Mouse (Mus musculus): ENCODE results near the gene Ugcg.

The Ugcg gene

DNA sequence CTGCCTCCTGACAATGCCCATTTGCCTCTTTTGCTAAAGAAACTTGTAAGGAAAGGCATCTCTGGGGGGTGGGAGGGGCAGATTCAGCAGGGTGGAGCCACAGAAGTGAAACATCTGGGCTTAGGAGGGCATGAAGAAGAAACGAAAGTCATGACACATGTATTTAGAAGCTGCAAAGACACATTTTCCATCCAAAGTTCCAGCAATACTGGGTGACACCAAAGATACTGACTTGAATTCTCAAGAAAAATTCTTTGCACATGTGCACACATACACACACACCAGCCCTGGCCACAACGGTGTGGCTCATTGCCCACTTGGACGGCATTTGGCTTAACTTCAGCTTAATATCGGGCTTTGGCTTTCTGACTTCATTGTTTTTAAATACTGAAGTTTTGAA is 35.8 kb downstream of the Ugcg start:
- DNase-seq (ENCODE audit: low read depth, low spot score) = no peak

DNA sequence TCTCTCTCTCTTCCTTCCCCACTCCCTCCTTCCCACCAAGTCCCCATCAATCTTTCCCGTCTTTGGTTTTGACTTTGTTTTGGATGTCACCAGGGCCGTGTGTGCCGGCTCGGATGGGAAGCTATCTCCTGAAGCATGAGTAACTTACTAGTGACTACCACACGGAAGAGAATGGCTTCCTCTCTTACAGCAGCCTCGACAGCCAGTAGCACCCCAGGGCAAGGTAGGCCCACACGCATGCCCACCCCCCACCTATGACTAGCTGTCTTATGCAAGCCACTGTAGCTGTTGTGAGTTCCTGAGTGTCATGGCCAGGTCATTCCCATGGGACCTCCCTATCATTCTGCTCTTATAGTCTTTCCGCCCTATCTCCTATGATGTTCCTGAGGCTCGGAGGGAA is 38.0 kb downstream of the Ugcg start:
- DNase-seq (ENCODE audit: low read depth, low spot score) = no peak

DNA sequence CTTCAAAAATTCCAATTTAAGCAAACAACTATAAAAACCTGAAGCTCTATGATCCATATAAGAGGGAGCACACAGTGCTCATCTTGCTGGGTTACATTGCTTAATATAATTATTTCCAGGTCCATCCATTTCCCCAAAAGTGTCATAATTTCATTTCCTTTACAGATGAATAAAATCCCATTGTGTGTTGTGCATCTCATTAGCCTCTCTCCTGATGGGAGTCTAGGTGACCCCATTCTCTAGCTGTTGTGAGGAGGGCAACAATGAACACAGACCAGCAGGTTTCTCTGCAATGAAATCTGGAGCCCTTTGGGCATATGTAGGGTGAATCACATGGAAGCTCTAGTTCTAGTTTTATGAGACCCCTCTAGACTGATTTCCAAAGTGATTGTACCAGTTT is 39.9 kb downstream of the Ugcg start:
- DNase-seq (ENCODE audit: low read depth, low spot score) = no peak

DNA sequence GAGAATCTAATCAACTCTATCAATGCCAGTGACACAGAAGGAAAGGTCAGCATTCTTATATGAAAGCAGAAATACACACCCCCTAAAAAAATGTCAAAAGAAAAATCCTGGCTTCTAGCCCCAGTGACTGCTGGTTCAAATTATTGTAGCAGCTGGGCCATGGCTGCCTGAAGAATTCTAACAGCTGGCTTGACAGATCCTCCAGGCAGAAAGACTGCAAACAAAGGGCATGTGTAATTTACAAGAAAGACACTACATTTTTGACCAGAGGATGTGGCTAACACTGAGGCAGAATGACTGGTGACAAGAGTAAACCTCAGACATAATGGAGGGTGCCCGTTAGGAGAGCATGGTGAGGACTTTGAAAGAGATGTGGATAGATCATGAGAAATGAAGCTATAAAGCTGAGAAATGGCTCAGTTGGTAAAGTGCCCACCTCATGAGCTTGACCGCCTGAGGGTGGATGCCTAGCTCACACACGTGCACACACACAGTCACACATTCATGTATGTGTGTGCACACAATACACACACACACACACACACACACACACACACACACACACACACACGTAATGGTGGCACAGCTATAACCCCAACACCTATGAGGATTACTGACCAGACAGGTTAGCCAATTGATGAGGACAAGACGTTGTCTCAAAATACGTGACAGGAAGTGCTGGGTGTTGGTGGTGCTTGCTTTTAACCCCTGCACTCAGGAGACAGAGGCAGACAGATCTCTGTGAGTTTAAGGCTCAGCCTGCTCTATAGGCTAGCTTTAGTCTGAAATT is 42.4 kb downstream of the Ugcg start:
- DNase-seq (ENCODE audit: low read depth, low spot score) = no peak

DNA sequence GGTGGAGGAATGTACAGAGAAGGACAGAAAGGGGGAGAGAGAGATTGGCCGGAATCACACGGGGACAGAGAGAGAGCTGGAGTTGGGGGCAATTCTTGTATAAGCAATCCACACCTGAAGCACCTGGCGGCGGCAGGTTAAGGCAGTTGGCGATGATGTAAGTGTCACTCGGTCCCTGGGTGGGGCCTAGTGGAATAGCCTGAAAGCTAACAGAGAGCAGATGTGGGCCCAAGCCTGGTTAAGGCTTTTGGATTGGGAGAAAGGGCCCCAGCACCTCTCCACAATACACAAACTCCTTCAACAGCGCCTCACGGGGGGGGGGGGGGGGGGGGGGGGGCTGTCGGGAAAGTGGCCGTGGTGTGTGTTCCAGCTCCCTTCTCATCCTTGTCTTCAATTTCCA is 45.0 kb downstream of the Ugcg start:
- DNase-seq (ENCODE audit: low read depth, low spot score) = no peak

DNA sequence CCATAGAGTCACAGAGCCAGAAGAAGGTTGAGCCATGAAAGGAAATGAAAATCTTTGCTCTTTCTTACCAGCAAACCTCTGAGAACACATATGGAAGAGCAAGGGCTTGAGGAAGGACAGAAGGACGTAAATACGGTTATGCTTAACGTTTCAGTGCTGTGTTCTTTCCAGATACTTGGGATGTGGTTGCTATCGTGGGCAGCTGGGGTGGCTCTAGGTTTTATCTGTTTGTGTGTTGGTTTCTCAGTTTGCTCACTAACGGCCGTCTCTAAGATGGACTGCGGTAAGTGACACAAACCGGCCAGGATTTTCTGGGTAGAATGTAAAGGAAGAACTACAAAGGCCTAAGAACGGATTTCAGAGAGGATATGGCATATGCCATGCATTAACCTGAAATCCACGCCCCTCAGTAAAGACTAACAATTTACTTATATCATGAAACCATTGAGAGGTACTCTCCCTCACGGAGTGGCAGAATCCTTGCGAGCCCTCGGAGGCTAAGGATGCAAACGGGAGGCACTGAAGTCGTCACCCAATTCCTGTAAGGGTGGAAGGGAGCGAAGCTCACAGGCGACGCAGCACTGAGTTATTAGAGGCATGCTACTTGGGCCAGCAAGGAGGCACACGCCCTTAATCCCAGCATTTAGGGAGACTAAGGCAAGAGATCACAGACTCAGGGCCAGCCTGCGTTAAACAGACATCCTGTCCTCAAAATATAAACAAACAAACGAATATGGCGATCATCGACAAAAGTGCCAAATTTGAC is 45.6 kb downstream of the Ugcg start:
- DNase-seq (ENCODE audit: low read depth, low spot score) = no peak

DNA sequence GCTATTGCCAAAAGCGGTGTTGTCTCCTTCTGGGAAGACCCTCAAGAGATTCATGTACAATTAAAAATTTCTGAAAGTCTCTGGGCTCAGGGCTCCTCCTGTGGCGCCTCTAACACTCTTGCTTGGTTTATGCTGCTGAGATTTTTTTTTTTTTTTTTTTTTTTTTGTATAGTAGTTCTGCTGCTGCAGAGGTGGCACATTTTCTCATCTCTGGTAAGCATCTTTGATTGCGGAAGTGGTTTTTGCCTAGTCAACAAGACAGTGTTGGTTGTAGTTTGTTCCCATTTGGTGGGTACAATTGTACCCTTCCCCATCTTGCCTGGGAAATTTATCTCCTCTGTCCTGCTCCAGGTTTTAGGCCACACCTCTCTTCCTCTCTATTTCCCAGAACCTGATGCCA is 47.3 kb downstream of the Ugcg start:
- DNase-seq (ENCODE audit: low read depth, low spot score) = no peak

DNA sequence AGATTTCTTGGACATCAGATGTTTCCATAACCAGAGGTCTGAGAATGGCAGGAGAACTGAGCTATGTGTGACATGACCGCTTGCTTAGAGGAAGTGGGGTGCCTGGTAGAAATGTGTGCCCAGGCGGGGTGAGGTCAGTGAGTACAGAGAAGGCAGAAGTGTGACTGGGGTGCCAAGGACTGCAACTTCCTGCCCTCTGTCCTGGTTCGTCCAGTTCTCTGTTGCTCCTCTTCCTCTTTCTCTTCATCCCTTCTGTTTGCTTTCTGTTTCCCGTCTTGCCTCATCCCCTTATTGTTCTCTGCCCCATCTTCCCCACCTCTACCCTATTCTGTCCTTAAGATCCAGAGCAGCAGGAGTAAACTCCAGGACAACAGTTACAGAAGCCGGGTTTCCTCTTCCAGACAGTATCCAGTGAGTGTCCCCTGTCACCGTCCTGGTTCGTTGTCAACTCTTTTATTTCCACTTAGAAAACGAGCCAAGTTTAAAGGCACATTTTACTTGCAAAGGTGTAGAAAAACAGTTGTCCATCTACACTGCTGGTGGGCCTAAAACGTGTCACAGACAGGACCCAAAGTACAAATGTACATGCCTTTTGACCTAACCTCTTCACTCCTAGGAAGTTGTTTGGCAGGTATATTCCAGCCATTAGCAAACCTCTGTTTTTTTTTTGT is 49.7 kb downstream of the Ugcg start:
- DNase-seq (ENCODE audit: low read depth, low spot score) = no peak

DNA sequence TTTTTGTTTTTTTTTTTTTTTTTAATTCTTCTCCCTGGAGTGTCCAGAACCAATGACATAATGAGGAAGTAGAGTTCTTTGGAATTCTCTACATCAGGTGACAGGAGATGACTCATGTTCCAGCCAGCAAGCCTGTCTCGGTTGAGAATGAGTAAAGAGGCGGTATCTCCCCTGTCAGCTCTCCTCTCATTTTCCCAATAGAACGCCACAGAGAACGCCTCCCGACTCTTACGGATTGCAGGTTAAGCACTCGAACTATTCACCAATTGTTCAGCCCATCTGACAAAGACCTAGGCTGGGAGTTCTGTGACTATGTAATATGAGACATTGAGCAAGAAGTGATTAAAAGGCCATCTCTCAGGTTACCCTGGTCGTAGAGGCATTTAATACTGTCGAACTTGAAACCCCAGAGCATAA is 50.3 kb downstream of the Ugcg start:
- DNase-seq (ENCODE audit: low read depth, low spot score) = no peak

DNA sequence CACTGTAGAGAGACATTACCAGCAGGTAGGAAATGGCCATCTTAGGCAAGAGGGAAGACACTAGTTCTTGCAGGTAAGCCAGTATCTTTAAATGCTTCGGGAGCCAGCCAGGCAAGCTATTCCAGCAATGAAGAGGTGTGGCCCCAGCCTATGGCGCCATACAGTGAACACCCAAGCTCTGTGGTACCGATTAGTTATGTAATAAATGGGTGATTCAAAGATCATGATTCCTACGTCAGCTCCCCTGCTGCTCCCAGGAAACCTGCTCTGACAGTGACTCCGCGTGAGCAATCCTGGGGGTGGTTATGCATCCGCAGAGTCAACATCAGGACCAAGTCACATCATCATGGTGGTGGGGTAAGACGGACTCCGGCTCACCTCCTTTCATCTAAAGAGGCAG is 51.1 kb downstream of the Ugcg start:
- DNase-seq (ENCODE audit: low read depth, low spot score) = no peak

DNA sequence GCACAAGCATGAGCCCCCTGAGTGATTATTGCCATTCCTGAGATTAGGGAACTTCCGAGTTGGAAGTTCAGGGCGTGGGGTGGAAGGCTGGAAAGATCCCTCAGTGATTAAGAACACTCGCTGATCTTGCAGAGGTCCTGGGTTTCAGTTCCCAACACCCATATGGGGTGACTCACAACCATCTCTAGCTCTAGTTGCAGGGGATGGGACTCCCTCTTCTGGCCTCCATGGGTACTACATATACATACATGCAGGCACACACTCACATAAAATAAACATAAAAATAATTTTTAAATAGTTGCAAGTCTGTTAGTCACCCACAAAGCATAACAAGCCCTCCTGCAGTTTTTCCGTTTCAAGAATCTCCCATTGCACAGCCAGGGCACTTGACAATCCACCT is 52.0 kb downstream of the Ugcg start:
- DNase-seq (ENCODE audit: low read depth, low spot score) = no peak

DNA sequence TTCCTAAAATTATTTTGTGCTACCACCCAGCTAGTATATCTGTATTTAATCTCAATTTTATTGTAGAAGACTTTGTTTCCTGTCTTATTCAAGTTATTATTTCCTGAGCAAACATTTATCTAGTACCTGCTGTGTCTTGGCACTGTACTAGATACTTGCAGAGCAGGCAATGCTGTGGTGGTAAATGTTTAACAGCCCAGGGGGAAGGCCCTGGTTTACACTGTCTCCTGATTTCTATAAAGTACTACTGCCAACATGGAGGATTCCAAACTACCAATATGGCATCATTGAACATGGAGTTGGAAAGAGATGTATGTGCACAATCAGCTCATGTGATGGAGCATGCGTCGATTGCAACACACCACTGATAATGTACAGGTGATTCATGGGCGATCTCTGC is 53.2 kb downstream of the Ugcg start:
- no peak for DNase-seq (ENCODE audit: low read depth, low spot score)

DNA sequence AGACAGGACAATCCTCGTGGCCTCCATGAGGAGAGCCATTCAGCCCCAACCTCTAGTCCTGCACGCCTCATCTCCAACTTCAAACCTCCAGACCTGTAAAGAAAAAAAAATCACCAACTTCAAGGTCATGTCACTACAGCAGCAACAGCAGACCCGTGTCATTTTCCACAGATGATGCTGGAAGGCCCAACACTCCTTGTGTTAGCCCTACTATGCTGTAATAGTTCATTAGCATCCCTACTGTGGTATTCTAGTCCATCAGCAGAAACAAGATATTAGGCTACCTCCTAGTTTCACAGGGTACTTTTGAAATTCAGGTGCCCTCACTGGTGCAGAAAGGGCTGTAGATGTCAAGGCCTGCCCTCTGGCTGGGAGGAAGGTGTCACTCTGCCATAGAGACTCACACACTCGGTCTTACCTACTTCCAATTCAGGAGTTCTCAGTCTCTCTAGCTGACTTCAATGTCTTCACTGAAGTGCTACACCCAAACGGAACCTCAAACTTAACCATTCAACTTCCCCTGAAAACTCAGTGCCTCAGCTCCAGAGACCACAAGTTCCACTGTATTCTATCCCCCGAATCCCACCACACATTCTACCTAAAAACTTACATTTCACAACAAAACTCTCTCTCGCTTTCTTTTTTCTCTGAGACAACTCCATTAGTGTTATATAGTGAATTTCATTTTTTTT is 54.9 kb downstream of the Ugcg start:
- DNase-seq (ENCODE audit: low read depth, low spot score) = no peak

DNA sequence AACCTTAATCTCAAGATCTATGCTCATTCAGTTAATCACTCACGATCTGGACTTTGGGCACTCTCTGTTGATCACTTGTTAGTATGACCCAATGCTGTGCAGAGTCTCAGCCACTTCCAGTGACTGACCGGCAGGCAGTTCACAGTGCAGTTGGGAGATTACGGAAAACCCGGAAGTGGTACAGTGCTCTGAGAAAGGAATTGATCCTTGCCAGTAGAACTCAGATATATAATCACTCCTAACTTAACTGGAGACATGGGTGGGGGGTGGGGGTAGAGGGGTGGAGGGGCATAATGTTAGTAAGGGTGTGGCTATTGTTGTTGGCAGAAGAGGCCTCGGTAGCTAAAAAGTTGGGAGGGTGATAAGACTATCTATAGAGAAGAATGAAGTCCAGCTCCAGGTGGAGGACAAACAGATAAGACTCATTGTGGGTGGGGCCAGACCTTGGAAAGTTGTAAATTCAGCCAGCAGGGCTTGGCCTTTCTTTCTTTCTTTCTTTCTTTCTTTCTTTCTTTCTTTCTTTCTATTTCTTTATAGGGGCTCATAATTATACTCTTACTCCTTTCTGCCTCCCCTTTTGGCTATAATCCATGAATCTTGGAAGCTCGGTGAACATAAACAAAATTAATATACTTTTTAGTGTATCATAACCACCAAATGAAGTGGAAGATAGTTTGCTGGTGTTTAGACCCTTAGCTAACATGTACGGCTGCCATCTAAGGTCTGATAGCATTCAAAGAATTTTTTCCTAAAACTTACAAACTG is 55.9 kb downstream of the Ugcg start:
- no peak for DNase-seq (ENCODE audit: low read depth, low spot score)

DNA sequence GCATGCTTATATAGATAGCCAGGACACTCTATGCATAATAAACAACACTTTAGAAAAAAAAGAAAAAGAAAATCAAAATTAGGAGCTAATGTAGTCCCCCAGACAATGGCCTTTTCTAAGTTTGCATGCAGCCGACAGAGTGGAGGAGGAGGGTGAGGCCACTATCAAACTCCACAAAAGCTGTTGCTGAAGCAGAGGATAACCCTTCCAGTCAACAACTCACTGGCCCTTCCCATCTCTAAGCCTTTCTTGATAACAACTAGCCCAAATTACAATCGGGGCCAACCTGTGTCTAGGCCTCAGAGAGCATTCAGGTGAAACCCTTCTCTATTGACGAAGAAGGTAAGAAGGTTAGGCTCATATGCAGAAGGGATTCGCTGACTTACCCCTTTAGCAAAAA is 56.7 kb downstream of the Ugcg start:
- no peak for DNase-seq (ENCODE audit: low read depth, low spot score)

DNA sequence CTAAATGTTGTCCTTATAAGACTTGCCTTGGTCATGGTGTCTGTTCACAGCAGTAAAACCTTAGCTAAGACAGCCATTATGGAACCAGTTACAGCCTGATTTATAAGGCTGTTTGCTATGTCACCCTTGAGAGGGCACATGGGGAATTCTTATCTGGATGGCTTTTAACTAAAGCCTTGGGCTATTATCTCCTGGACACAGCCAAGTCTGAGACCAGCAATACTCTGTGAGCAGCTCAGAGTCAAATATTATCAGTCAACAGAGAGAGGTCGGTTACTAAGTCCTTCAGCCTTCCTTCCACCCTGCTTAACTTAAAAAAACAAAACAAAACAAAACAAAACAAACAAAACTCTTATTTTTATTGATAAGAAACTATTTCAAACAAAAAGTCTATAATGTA is 58.5 kb downstream of the Ugcg start:
- no peak for DNase-seq (ENCODE audit: low read depth, low spot score)

DNA sequence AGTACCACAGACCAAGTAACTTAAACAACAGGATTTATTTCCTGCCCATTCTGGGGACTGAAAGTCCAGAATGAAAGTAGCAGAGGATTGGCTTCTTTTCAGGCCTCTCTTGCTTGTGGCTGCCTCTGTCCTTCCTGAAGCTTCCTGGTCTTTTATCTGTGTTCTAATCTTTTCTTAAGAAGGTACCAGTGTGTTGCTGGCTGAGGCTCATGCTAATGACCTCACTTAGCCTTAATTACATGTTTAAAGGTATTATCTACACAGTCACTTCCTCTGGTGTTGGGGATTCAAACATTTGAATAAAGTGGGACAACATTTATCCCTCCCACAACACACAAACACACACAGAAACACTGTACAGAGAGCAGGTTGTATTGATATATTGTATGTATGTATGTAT is 59.0 kb downstream of the Ugcg start:
- DNase-seq (ENCODE audit: low read depth, low spot score) = no peak

DNA sequence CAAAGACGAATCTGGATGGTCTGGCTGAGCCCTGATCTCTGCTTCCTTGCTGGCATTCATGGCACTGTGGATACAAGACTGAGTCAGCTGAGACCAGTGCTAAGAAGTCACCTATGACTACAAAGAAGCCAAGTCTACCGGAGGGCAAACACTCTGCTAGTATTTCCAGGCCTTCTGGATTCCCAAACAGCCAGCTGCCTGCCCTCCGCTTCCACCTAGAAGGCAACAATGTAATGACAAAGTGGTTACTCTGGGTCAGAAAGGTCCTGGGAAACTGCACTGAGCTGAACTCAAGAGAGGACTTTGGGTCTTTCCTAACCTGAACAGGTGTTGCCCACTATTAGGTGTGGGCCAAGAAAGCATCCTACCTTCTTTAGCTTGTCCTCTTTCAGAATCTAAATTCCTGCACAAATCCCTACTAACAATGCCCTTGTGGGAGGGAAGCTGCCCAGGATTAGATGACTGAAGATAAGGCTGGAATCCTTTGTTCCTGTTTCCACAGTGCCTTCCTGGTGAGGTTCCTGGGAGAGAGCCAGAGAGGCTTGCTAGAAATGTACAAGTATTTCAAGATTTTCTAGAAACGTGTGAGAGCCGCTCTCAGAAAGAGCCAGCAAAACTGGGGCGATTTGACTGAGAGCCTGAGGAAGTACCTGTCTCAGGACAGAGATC is 63.5 kb downstream of the Ugcg start:
- no peak for DNase-seq (ENCODE audit: low read depth, low spot score)

DNA sequence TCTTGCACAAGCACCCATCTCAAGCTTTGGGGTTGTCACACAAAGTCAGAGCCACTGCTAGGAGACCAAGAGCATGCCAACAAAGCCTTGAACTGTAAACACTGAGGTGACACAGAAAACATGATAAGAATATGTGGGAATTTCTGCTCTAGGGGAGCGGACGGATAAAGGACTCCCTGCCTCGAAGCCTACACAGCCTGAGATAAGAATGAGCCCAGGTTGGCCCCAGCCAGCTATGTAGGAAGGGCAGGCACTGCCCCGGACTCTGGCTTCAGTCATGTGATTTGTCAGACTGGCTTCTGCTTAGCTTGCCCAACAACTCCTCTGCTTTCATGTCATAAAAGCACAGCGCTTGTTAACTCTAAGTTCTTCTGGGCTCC is 64.0 kb downstream of the Ugcg start:
- no peak for DNase-seq (ENCODE audit: low read depth, low spot score)

DNA sequence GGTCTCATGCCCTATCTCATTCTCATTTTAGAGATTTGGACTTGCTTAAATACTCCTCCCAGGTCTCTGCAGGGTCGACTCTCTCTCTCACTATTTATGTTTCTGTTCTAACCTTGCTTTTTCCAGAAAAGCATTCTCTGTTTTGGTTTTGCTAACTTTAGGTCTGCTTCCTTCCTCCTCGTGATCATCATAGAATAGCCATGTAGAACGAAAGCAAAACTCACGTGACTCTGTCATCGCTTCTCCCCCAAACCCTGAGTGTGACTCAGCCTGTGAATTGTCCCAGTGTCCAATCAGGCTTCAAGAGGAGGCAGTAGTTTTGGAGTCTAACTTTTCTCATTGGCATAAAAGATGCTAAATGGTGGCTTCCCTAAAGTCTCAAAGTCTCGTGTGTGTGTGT is 65.3 kb downstream of the Ugcg start:
- no peak for DNase-seq (ENCODE audit: low read depth, low spot score)

DNA sequence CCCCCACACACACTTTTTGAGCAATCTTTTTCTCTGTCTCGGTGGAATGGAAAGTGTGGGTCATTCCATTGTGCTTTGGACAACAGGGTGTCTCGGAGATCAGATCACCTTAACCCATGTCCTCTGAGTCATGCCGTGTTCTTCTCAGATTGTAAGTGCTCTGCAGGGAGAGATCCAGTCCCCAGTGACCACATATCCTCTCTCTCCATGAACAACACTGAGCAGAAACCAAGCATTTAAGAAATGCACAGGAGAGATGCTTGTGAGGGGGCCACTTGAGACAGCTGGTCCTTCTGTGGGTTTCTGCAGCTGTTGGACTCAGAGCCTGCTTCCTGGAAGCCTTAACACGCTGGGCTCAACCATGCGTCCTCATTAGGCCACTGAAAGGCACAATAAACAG is 66.9 kb downstream of the Ugcg start:
- DNase-seq (ENCODE audit: low read depth, low spot score) = no peak
